Comparison of ENCODE assay signal across 8 mouse cellular contexts in the genomic region with DNA sequence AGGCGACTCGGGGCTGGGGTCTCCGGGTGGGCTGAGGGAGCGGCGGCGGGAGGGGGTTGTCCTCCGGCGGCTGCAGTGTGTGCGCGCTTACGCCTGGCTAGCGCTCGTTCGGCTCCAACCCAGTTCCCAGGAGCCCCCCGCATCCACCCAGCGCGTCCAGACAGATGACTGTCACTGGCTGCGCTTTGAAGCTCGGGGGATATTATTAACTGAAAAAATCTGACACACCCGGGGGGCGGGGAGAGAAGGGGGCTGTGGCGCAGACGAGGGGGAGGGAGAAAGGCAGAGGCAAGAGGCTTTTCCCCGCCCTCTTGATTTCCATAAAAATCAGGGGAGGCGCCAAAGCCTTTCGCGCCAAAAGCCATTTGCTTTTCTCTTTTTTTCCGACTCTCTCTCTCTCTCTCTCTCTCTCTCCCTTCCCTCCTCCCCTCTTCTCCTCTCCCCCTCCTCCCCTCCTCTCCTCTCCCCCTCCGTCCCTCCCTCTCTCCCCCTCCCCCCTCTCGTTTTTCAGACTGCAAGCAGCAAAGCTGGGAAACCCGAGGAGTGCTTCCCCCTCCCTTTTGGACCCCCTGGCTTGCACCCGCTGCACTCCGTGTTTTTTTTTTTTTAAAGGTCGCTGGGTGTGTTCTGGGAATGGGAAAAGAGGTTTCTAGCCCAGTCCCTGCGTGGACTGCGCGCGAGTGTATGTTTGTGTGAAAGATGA. TPM values are rescaled to one million over a fixed set of nuclear protein-coding genes. Genes with fewer than 3 reads are reported as not detected.
DNase-seq lines count a peak whose midpoint lies in the region; ATAC-seq and TF ChIP-seq lines count a peak whose summit lies in the region.

A gene (minus strand): TSS at position 254 of the 703 bp plus-strand sequence.

- TF ChIP-seq CTCF in lung, embryonic 14.5 days (IDR thresholded peaks at IDR 0.05; ENCODE audit: low read depth): no peak

- peak within 1 kb of the TSS; percentile 65 for H3K4me3 ChIP-seq in brown adipose tissue, adult 24 weeks (ENCODE audit: insufficient read depth, low read depth, low read length)
- peak within 1 kb of the TSS; percentile 92 for H3K4me3 ChIP-seq in forebrain, embryonic 16.5 days (replicated peaks; ENCODE audit: low read length)
- H3K4me3 ChIP-seq in lung, embryonic 14.5 days (ENCODE audit: low read depth, low read length): peak within 1 kb of the TSS; percentile 77

- H3K36me3 ChIP-seq in forebrain, embryonic 16.5 days (ENCODE audit: control insufficient read depth, insufficient read depth): peaks cover 5% of the 10 kb centered on the region; the same call in 1 of the 2 replicates
- peaks cover 20% of the 10 kb centered on the region for H3K36me3 ChIP-seq in lung, embryonic 14.5 days (ENCODE audit: insufficient read depth)

- under 1% methylated on average over 36 of the region's 38 CpGs for WGBS in forebrain, embryonic 16.5 days
- under 1% methylated on average over 36 of the region's 38 CpGs for WGBS in lung, embryonic 14.5 days

- 0 out of 2 replicates have a peak within 1 kb of the TSS, but pooled peaks have one; percentile 0 for H3K27ac ChIP-seq in brown adipose tissue, adult 24 weeks (replicated peaks; ENCODE audit: low read depth, low read length)
- peak within 1 kb of the TSS; percentile 99 for H3K27ac ChIP-seq in forebrain, embryonic 16.5 days (ENCODE audit: low read length)
- peak within 1 kb of the TSS; percentile 95 for H3K27ac ChIP-seq in lung, embryonic 14.5 days (ENCODE audit: low read depth)

- DNase-seq in ES-CJ7 (ENCODE audit: low read depth, low spot score): peak; percentile 94
- peak; percentile 51 for DNase-seq in heart, postnatal 25 days (ENCODE audit: low spot score)
- DNase-seq in layer of hippocampus, adult 18-20 months (ENCODE audit: low spot score in 2 of 2): peak; percentile 74 to 86
- peak; percentile 96 for DNase-seq in lung, embryonic 14.5 days
- DNase-seq in ovary, postnatal 36 days (ENCODE audit: low spot score): peak; percentile 81
- DNase-seq in urinary bladder, postnatal 36 days (ENCODE audit: low spot score in 2 of 2): peak; percentile 15 to 24

- no peaks in the 10 kb centered on the region for H3K27me3 ChIP-seq in forebrain, embryonic 16.5 days (replicated peaks; ENCODE audit: control insufficient read depth, insufficient read depth, low read length)
- H3K27me3 ChIP-seq in lung, embryonic 14.5 days (ENCODE audit: insufficient read depth, low read length): no peaks in the 10 kb centered on the region

- peak; percentile 77 for ATAC-seq in forebrain, embryonic 16.5 days
- peak; percentile 71 for ATAC-seq in lung, embryonic 14.5 days (ENCODE audit: insufficient read depth)

- H3K4me1 ChIP-seq in brown adipose tissue, adult 24 weeks (ENCODE audit: control insufficient read depth, insufficient read depth, insufficient read length, low read length): peaks cover 9% of the 10 kb centered on the region; the same call in 1 of the 2 replicates
- peaks cover 23% of the 10 kb centered on the region for H3K4me1 ChIP-seq in forebrain, embryonic 16.5 days (replicated peaks; ENCODE audit: control insufficient read depth, insufficient read depth, low read length)
- no peaks in the 10 kb centered on the region; the same call in 1 of the 2 replicates for H3K4me1 ChIP-seq in lung, embryonic 14.5 days (ENCODE audit: insufficient read depth)

- peak within 1 kb of the TSS; percentile 82 for H3K4me2 ChIP-seq in forebrain, embryonic 16.5 days (ENCODE audit: low read length)
- peak within 1 kb of the TSS; percentile 91 for H3K4me2 ChIP-seq in lung, embryonic 14.5 days

- no peaks in the 10 kb centered on the region for H3K9me3 ChIP-seq in forebrain, embryonic 16.5 days (ENCODE audit: control insufficient read depth, low read length)
- no peaks in the 10 kb centered on the region for H3K9me3 ChIP-seq in lung, embryonic 14.5 days (ENCODE audit: low read depth, low read length)

- peak within 1 kb of the TSS; percentile 99 for H3K9ac ChIP-seq in forebrain, embryonic 16.5 days (replicated peaks; ENCODE audit: low read depth, low read length)
- peak within 1 kb of the TSS; percentile 88 for H3K9ac ChIP-seq in lung, embryonic 14.5 days

- intact Hi-C loops in heart, postnatal 25 days (cut with DNase I): loop anchor here (1.0 to 5.0 kb wide), 6 partner anchors 159 to 620 kb away; no protein-coding TSS in a partner anchor

RNA-seq across cellular contexts. Expression of the gene that starts here (rescaled TPM):
- polyA plus RNA-seq in brown adipose tissue, adult 24 weeks (2012; ENCODE audit: insufficient read depth, insufficient read length, missing spikeins): not detected in 2 replicates
- 156 and 197 TPM in 2 replicates for polyA plus RNA-seq in forebrain, embryonic 16.5 days (2015; fragmentation: Nextera tagmentation; extraction: Ambion mirVana)
- 1 to 10 TPM; 4.9 to 5.9 TPM for total RNA-seq in heart, postnatal 25 days (2021)
- 1 to 10 TPM; 7.7 to 9.0 TPM for total RNA-seq in layer of hippocampus, adult 18-20 months (2021)
- 64.2 and 70.7 TPM in 2 replicates for polyA plus RNA-seq in lung, embryonic 14.5 days (2014; fragmentation: Nextera tagmentation; extraction: Ambion mirVana)

Comparison
In these comparisons a context has a peak if more than half of its experiments do, and no peak if none do; other contexts are left out.
1. Peak in every context shown above with its lines: DNase-seq, ATAC-seq, H3K4me3 ChIP-seq and H3K27ac ChIP-seq.
2. RNA of the gene that starts here (polyA plus RNA-seq): 156 to 197 TPM in forebrain, embryonic 16.5 days and 64.2 to 70.7 TPM in lung, embryonic 14.5 days; not detected in brown adipose tissue, adult 24 weeks; every median in the first group is over 10 times any median in the second.
3. DNase-seq: peak in every context shown above with its lines; median percentile 96 in lung, embryonic 14.5 days; 94 in ES-CJ7; 81 in ovary, postnatal 36 days; 80 in layer of hippocampus, adult 18-20 months; 51 in heart, postnatal 25 days; 20 in urinary bladder, postnatal 36 days.
4. H3K27ac ChIP-seq: peak in every context shown above with its lines; median percentile 99 in forebrain, embryonic 16.5 days; 95 in lung, embryonic 14.5 days; 0 in brown adipose tissue, adult 24 weeks.